Mouse (Mus musculus) limb, embryonic 11.5 days (tissue): ENCODE data around the gene Acadl. TPM values are rescaled to one million over a fixed set of nuclear protein-coding genes. Genes with fewer than 3 reads are reported as not detected.
A peak's percentile ranks its signal among the peaks of the same experiment; 100 is the strongest.

ENCODE experiments used
- ATAC-seq: fragments of 200-750 bp; cut with Nextera tagmentation; 2 replicates; pipeline ENCODE4 v1.8.0; 2017; ENCODE audit warnings: low read depth; ENCODE audit not compliant: insufficient number of reproducible peaks, low FRiP score, low TSS enrichment
- DNase-seq: peaks from one replicate; pipeline ENCODE4 v3.0.0-alpha.2; 2015; ENCODE audit warnings: low spot score
- H3K27ac ChIP-seq: fragments of 300-500 bp; sonication (generic); replicated peaks from 2 replicates; pipeline ENCODE4 v1.5.1; 2014; ENCODE audit warnings: low read depth, mild to moderate bottlenecking, low read length
- H3K27me3 ChIP-seq: fragments of 300-500 bp; sonication (generic); 2 replicates; pipeline ENCODE4 v1.6.1; 2014; ENCODE audit warnings: mild to moderate bottlenecking, low read length, mixed read lengths; ENCODE audit not compliant: control insufficient read depth, insufficient read depth
- H3K36me3 ChIP-seq: fragments of 300-500 bp; sonication (generic); 2 replicates; pipeline ENCODE4 v1.6.1; 2014; ENCODE audit warnings: mild to moderate bottlenecking, low read length, moderate library complexity, mixed read lengths; ENCODE audit not compliant: control insufficient read depth, insufficient read depth
- H3K4me1 ChIP-seq: fragments of 300-500 bp; sonication (generic); 2 replicates; pipeline ENCODE4 v1.6.1; 2014; ENCODE audit warnings: low read length, mixed read lengths; ENCODE audit not compliant: control insufficient read depth, insufficient read depth
- H3K4me2 ChIP-seq: fragments of 300-500 bp; sonication (generic); 2 replicates; pipeline ENCODE4 v1.6.1; 2014; ENCODE audit warnings: low read depth, mild to moderate bottlenecking, moderate library complexity; ENCODE audit not compliant: severe bottlenecking
- H3K4me3 ChIP-seq: fragments of 300-500 bp; sonication (generic); 2 replicates; pipeline ENCODE4 v1.5.1; 2014; ENCODE audit warnings: low read depth, low read length
- H3K9ac ChIP-seq: fragments of 300-500 bp; sonication (generic); 2 replicates; pipeline ENCODE4 v1.6.1; 2014; ENCODE audit warnings: mild to moderate bottlenecking, low read length
- H3K9me3 ChIP-seq: fragments of 300-500 bp; sonication (generic); 2 replicates; pipeline ENCODE4 v1.6.1; 2016; ENCODE audit warnings: low read length; ENCODE audit not compliant: control insufficient read depth
- WGBS: fragments of 180-500 bp; shearing (Covaris S2); extraction: QIAGEN DNeasy Blood & Tissue Kit; methylation state at CpG from one replicate; pipeline ENCODE4 v1.1.7; 2014; 5-methylcytosine and 5-hydroxymethylcytosine counted together
- polyA plus RNA-seq: library from polyadenylated mRNA; unstranded; fragments of >200 nt; fragmentation: Nextera tagmentation; extraction: Ambion mirVana; gene quantifications from 2 replicates; pipeline ENCODE4 v1.2.1, GENCODE M21; 2014

Gene Acadl
- polyA plus RNA-seq, 1 experiment from 2014 or later: 58.4 TPM

DNA sequence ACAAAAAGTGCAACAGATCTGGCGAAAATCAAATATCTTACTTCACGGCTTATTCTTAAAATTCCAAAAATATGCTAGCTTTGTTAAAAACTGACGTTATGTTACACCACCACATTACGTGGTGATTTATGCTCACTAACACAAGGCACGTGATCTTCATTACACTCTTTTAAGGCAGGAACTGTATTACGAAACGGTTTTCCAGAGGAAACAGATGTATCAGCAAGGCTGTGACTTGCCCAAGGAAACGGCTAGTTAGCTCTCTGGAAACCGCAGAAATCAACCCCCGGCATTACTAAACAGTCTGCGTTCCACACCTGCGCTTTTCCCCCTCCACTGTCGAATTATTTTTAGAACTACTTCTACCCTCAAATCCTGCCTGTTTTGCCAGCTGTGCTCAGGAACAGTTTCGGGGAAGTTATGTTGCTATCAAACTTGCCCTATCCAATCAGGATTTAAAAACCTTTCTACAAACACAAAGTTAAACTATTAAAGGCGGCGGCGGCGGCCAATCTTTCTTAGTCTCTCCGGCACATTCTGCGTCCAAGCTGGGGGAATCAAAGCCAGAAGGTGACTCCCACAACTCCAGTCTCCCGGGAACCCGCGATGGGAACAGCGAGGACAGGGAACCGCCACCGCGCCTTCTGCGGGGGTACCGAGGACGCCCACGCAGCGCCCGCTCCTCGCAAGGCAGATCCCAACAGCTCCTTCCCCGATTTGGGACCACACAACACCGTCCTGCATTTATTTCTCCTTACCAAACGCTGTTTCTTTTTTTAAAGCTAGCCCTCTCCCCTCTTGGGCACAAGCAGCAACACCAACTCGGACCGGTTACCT lies 46.9 kb downstream of the Acadl start:
- under 1% methylated on average over 39 of the region's 39 CpGs for WGBS

DNA sequence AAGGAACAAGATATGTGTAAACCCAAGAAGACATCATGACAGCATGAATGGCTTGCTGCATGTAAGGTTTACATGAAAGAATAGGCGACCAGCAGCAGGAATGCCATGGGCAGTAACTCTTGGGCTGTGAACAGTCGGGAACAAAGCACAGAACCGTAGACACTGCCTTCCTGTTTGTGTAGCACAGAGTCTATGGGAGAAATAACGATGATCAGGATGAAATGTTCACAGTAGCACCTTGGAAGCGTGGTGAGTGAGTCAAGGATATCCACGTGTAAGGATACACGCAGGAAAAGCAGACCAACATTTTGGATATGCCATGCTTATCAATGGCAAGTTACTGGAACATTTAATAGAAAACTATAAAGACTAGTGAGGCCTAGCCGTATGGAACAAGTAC lies 48.3 kb downstream of the Acadl start:
- DNase-seq (no peak), ATAC-seq (no peak)
- Histone ChIP-seq H3K36me3 (no peaks in the 10 kb centered on the region), H3K9me3 (no peaks in the 10 kb centered on the region), H3K27me3 (no peaks in the 10 kb centered on the region), H3K4me2 (no peak overlapping the region), H3K4me1 (no peaks in the 10 kb centered on the region), H3K9ac (no peak overlapping the region), H3K4me3 (no peak overlapping the region), H3K27ac (no peak overlapping the region)
- 52% methylated on average over 8 of the region's 8 CpGs for WGBS

More for the DNA sequence above, 46.9 kb downstream of the Acadl start:
- H3K27ac ChIP-seq: peak overlapping the region; percentile 95
- H3K36me3 ChIP-seq: no peaks in the 10 kb centered on the region
- 0 out of 2 replicates have a peak, but pooled peaks cover 3% of the 10 kb centered on the region for H3K27me3 ChIP-seq
- peak; percentile 8; the same call in 1 of the 2 replicates for ATAC-seq
- H3K9me3 ChIP-seq: no peaks in the 10 kb centered on the region
- peak overlapping the region; percentile 46 for H3K4me2 ChIP-seq
- peak; percentile 74 for DNase-seq
- H3K9ac ChIP-seq: peak overlapping the region; percentile 85
- peak overlapping the region; percentile 68 for H3K4me3 ChIP-seq
- no peaks in the 10 kb centered on the region for H3K4me1 ChIP-seq

DNA sequence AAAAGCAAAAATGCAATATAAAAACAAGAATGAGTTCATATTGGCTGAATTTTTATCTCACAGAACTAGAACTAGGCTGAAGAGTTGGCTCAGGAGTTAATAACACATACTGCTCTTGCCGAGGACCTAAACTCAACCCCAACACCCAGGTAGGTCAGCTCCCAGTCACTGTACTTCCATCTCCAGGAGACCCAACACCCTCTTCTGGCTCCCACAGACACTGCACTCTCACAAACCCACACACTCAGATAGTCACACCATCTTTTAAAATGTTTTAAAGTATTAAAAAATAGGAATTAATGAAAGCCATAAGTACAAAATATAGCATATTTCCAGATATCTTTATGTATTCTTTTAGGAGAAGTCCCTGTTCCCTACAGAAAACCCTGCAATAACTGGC lies 49.9 kb downstream of the Acadl start:
- Histone ChIP-seq H3K4me2 (no peak overlapping the region), H3K4me3 (no peak overlapping the region), H3K9me3 (no peaks in the 10 kb centered on the region), H3K4me1 (no peaks in the 10 kb centered on the region), H3K27ac (no peak overlapping the region), H3K27me3 (no peaks in the 10 kb centered on the region), H3K36me3 (no peaks in the 10 kb centered on the region; the same call in 1 of the 2 replicates), H3K9ac (no peak overlapping the region)
- 78% methylated on average over 1 of the region's 1 CpGs for WGBS
- ATAC-seq (no peak), DNase-seq (no peak)

DNA sequence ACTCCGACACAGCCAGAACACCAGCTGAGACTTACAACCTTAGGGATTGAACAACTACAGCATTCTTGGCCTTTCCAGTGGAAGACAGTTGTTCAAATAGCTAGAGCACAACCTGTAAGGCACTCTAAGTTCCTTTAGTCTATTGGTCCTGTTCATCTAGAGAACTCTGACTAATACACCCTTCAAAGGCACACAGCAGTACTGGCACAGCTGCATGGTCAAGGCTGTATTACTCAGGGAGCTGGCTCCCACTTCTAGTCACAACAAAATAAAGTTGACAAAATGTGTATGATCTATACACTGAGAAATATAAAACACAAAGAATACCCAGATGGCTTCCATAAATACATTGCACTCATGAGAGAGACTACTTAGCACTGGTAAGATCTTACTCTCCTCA lies 56.3 kb downstream of the Acadl start:
- no peaks in the 10 kb centered on the region; the same call in 1 of the 2 replicates for H3K36me3 ChIP-seq
- no peak overlapping the region for H3K4me2 ChIP-seq
- DNase-seq (no peak), ATAC-seq (no peak)
- H3K9me3 ChIP-seq: no peaks in the 10 kb centered on the region
- H3K4me3 ChIP-seq: no peak overlapping the region
- H3K4me1 ChIP-seq: no peaks in the 10 kb centered on the region; the same call in 1 of the 2 replicates
- no peak overlapping the region for H3K9ac ChIP-seq
- H3K27ac ChIP-seq: no peak overlapping the region
- no peaks in the 10 kb centered on the region for H3K27me3 ChIP-seq
- WGBS: 78% methylated on average over 1 of the region's 1 CpGs

DNA sequence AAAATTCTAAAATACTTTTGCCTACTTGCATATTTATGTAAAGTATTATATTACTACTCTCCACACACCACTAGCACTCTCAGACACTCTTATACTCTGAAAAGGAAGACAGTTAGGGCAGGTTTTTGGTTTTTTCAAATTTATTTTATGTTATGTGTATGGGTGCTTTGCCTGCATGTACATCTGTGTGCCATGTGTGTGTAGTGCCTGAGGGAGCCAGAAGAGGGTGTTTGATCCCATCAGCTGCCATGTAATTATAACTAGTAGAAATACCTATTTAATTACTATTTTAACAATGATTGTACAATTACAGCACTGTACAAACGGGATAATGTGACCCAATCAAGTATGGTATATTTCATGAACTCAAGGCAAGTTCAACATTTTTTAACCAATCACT lies 57.7 kb downstream of the Acadl start:
- Histone ChIP-seq H3K4me3 (no peak overlapping the region), H3K9me3 (no peaks in the 10 kb centered on the region), H3K4me1 (no peaks in the 10 kb centered on the region; the same call in 1 of the 2 replicates), H3K9ac (no peak overlapping the region), H3K4me2 (no peak overlapping the region), H3K27me3 (no peaks in the 10 kb centered on the region), H3K36me3 (no peaks in the 10 kb centered on the region; the same call in 1 of the 2 replicates), H3K27ac (no peak overlapping the region)
- 57% methylated on average over 1 of the region's 1 CpGs for WGBS
- ATAC-seq (no peak), DNase-seq (no peak)

DNA sequence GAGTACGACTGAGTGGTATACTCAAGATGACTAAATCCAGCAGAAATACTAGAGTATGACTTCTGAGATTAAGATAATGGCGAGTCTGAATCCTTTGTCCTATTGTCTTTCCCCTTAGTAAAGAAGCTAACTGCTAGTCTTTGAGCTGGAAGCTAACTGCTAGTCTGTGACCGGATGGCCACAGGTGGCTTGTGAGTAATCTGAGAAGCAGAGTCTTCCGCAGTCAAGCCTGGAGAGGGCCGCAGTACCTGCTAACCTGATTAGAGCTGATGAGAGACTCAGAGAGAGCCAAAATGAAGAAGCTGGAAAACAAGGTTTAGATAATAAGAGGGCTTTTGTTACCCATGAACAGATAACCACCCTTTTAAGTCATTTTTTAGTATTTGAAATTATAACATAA lies 58.4 kb downstream of the Acadl start:
- no peaks in the 10 kb centered on the region for H3K9me3 ChIP-seq
- no peak overlapping the region for H3K4me2 ChIP-seq
- no peaks in the 10 kb centered on the region; the same call in 1 of the 2 replicates for H3K4me1 ChIP-seq
- no peaks in the 10 kb centered on the region for H3K27me3 ChIP-seq
- ATAC-seq (no peak), DNase-seq (no peak)
- 57% methylated on average over 5 of the region's 5 CpGs for WGBS
- H3K9ac ChIP-seq: no peak overlapping the region
- no peaks in the 10 kb centered on the region; the same call in 1 of the 2 replicates for H3K36me3 ChIP-seq
- no peak overlapping the region for H3K27ac ChIP-seq
- no peak overlapping the region for H3K4me3 ChIP-seq

DNA sequence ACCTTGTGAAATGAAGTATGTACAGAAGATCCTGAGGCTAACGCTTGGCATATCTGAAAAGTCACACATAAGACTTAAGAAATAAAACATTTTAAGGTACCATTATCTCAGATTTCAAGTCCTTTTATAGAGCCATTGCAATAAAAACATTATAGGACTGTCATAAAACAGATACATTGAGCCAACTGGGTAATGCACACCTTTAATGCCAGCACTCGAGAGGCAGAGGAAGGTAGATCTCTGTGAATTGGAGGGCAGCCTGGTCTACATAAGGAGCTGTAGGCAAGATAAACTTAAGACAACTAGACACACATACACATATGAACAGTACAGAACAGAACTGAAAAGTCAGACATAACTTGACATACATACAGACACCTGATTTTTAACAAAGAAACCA lies 65.1 kb downstream of the Acadl start:
- Histone ChIP-seq H3K4me1 (no peaks in the 10 kb centered on the region), H3K9ac (no peak overlapping the region), H3K27me3 (no peaks in the 10 kb centered on the region), H3K4me3 (no peak overlapping the region), H3K9me3 (no peaks in the 10 kb centered on the region), H3K36me3 (no peaks in the 10 kb centered on the region; the same call in 1 of the 2 replicates), H3K27ac (no peak overlapping the region), H3K4me2 (no peak overlapping the region)
- ATAC-seq (no peak), DNase-seq (no peak)
- 85% methylated on average over 2 of the region's 2 CpGs for WGBS

DNA sequence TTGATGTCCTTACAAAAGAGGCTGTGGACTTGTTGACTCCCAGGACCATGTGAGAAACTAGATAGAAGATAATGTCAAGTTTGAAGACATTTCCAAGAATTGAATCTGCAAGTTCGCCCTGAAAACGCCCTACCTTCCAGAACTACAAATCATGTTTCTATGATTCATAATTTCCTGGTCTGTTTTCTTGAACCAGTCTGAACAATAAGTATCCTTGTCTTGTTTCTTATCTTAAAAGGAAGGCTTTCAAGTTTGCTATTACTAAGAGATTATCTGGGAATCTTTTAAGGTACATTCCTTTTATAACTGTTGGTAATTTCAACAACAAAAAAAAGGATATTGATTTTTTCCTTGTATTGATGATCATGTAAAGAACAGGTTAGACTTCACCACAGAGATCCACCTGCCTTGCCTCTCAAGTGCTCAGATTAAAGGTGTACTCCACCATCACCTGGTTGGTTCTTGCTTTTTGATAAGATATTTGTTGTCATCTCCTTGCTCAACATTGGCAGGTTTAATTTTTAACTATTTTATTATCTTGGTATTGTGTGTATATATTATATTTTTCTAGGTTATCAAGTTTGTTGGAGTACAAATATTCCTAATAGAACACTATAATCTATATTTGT lies 70.1 kb downstream of the Acadl start:
- no peak for DNase-seq
- H3K36me3 ChIP-seq: no peaks in the 10 kb centered on the region
- no peak overlapping the region for H3K27ac ChIP-seq
- H3K4me3 ChIP-seq: no peak overlapping the region
- H3K4me1 ChIP-seq: no peaks in the 10 kb centered on the region
- H3K9me3 ChIP-seq: no peaks in the 10 kb centered on the region
- no peak for ATAC-seq
- no peaks in the 10 kb centered on the region for H3K27me3 ChIP-seq
- H3K9ac ChIP-seq: no peak overlapping the region
- no peak overlapping the region for H3K4me2 ChIP-seq
- WGBS: 89% methylated on average over 2 of the region's 2 CpGs
